Mouse (Mus musculus) heart, postnatal 0 days (tissue): Measurements from ENCODE around the gene Tspan15.

Experiments
- CTCF ChIP-seq: IDR thresholded peaks from 2 replicates; pipeline ENCODE4 v1.5.1; 2016; ENCODE audit warnings: antibody characterized with exemption, control low read depth, low read depth
- EP300 ChIP-seq: IDR thresholded peaks from 2 replicates; pipeline ENCODE4 v1.6.1; 2016; ENCODE audit warnings: antibody characterized with exemption, low read depth

DNA sequence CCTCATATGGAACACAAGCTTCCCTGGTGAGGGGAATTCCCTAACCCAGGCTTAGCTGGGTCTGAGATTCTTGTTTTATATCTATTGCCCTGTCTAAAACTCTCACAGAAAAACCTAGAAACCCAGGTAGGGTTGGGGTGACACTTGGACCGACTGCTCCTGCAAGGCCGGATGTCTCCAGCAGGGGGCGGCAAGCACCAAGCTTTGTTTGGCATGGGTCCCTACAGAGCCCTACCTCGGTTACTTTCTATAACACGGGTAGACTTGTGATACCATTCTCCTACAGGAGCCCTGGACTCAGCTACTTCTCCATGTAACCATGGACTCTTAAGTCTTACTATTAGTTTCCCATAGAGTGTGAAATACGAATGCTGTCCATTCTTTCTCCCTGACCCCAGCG, 44.2 kb downstream of the Tspan15 start:
- TF ChIP-seq CTCF (peak; percentile 88), EP300 (no peak)
